ENCODE assay signal across 7 mouse cellular contexts in genomic region chr10:22140665-22141280, GRCm38 (mm10). TPM values are rescaled to one million over a fixed set of nuclear protein-coding genes. Genes with fewer than 3 reads are reported as not detected.
A peak's percentile ranks its signal among the peaks of the same experiment; 100 is the strongest.
DNase-seq lines count a peak whose midpoint lies in the region; ATAC-seq and TF ChIP-seq lines count a peak whose summit lies in the region.

No protein-coding gene starts in this region.

- H3K4me2 ChIP-seq in intestine, postnatal 0 days (replicated peaks; ENCODE audit: low read depth): peak overlapping the region; percentile 68
- peak overlapping the region; percentile 73 for H3K4me2 ChIP-seq in limb, embryonic 13.5 days (replicated peaks)
- H3K4me2 ChIP-seq in midbrain, embryonic 14.5 days (ENCODE audit: low read length): peak overlapping the region; percentile 60

- no peak overlapping the region for H3K27ac ChIP-seq in intestine, postnatal 0 days (ENCODE audit: low read depth, low read length)
- no peak overlapping the region for H3K27ac ChIP-seq in limb, embryonic 13.5 days
- no peak overlapping the region for H3K27ac ChIP-seq in midbrain, embryonic 14.5 days (replicated peaks; ENCODE audit: low read depth, low read length)

- peak overlapping the region; percentile 28; the same call in 1 of the 2 replicates for H3K4me3 ChIP-seq in intestine, postnatal 0 days (ENCODE audit: low read depth, low read length)
- peak overlapping the region; percentile 49 for H3K4me3 ChIP-seq in limb, embryonic 13.5 days
- H3K4me3 ChIP-seq in midbrain, embryonic 14.5 days (replicated peaks; ENCODE audit: low read depth, low read length): peak overlapping the region; percentile 39

- WGBS in intestine, postnatal 0 days: 2% methylated on average over 19 of the region's 19 CpGs
- whole genome bisulfite sequencing in limb, embryonic 13.5 days: 2% methylated on average over 19 of the region's 19 CpGs
- WGBS in midbrain, embryonic 14.5 days: 1% methylated on average over 19 of the region's 19 CpGs

- peak; percentile 67 for DNase-seq in adrenal gland, adult 8-10 months
- peak; percentile 91 for DNase-seq in embryo, embryonic 10.5 days (ENCODE audit: low spot score)
- DNase-seq in midbrain, embryonic 14.5 days: peak; percentile 86
- peak; percentile 40 to 43 for DNase-seq in spleen, postnatal 36 days (ENCODE audit: low spot score in 2 of 2)

- no peaks in the 10 kb centered on the region for H3K27me3 ChIP-seq in intestine, postnatal 0 days (replicated peaks; ENCODE audit: control insufficient read depth, insufficient read depth, low read length)
- H3K27me3 ChIP-seq in limb, embryonic 13.5 days: no peaks in the 10 kb centered on the region
- H3K27me3 ChIP-seq in midbrain, embryonic 14.5 days (ENCODE audit: control insufficient read depth, insufficient read depth, low read length): no peaks in the 10 kb centered on the region

- ATAC-seq in granulocyte monocyte progenitor cell, adult 5-6 weeks (replicated peaks; ENCODE audit: poor library complexity, severe bottlenecking): peak; percentile 52
- ATAC-seq in intestine, postnatal 0 days: no peak
- ATAC-seq in limb, embryonic 13.5 days (ENCODE audit: low FRiP score, low read depth): peak; percentile 54; the same call in 1 of the 2 replicates
- peak; percentile 63 for ATAC-seq in midbrain, embryonic 14.5 days (ENCODE audit: low FRiP score, low TSS enrichment)

- no peak overlapping the region for H3K9ac ChIP-seq in intestine, postnatal 0 days (ENCODE audit: low read depth, low read length)
- H3K9ac ChIP-seq in limb, embryonic 13.5 days: peak overlapping the region; percentile 70
- peak overlapping the region; percentile 52 for H3K9ac ChIP-seq in midbrain, embryonic 14.5 days (replicated peaks; ENCODE audit: low read length)

- no peaks in the 10 kb centered on the region for H3K36me3 ChIP-seq in intestine, postnatal 0 days (ENCODE audit: control insufficient read depth, insufficient read depth)
- H3K36me3 ChIP-seq in limb, embryonic 13.5 days: no peaks in the 10 kb centered on the region
- H3K36me3 ChIP-seq in midbrain, embryonic 14.5 days (ENCODE audit: control insufficient read depth, insufficient read depth, low read length): no peaks in the 10 kb centered on the region

- TF ChIP-seq CTCF in intestine, postnatal 0 days (IDR thresholded peaks at IDR 0.05; ENCODE audit: low read depth): peak; percentile 83

- no peaks in the 10 kb centered on the region for H3K9me3 ChIP-seq in intestine, postnatal 0 days (ENCODE audit: control insufficient read depth)
- no peaks in the 10 kb centered on the region; the same call in 1 of the 2 replicates for H3K9me3 ChIP-seq in limb, embryonic 13.5 days
- no peaks in the 10 kb centered on the region for H3K9me3 ChIP-seq in midbrain, embryonic 14.5 days (ENCODE audit: control insufficient read depth, low read length)

- H3K4me1 ChIP-seq in intestine, postnatal 0 days (replicated peaks; ENCODE audit: control insufficient read depth, insufficient read depth, low read length): no peaks in the 10 kb centered on the region
- H3K4me1 ChIP-seq in limb, embryonic 13.5 days: no peaks in the 10 kb centered on the region
- no peaks in the 10 kb centered on the region for H3K4me1 ChIP-seq in midbrain, embryonic 14.5 days (ENCODE audit: control insufficient read depth, insufficient read depth, low read length)

RNA-seq across cellular contexts. Expression of gene E030030I06Rik, which starts 8.3 kb away (rescaled TPM):
- 1 to 10 TPM; 3.8 to 8.9 (median 7.0) TPM for total RNA-seq in adrenal gland, adult 8-10 months (2022)
- total RNA-seq in granulocyte monocyte progenitor cell, adult 5-6 weeks (2014; fragmentation: Nextera tagmentation): 3.1 and 16.4 TPM in 2 replicates
- total RNA-seq in granulocyte monocyte progenitor cell, adult 5-6 weeks (2017): 2.9 and 3.1 TPM in 2 replicates
- 17.1 and 25.2 TPM in 2 replicates for polyA plus RNA-seq in intestine, postnatal 0 days (2015; fragmentation: Nextera tagmentation; extraction: Ambion mirVana)
- polyA plus RNA-seq in limb, embryonic 13.5 days (2015; fragmentation: Nextera tagmentation; extraction: Ambion mirVana): 18.1 and 18.9 TPM in 2 replicates
- 1.8 and 3.6 TPM in 2 replicates for polyA plus RNA-seq in midbrain, embryonic 14.5 days (2014; fragmentation: Nextera tagmentation; extraction: Ambion mirVana)

RNA-seq across cellular contexts. Expression of gene Raet1e, which starts 17.6 kb away (rescaled TPM):
- 1 to 10 TPM in 2 of 4 experiments, not detected in 2; 2.4 to 3.8 TPM for total RNA-seq in adrenal gland, adult 8-10 months (2022)
- 0.97 TPM in 1 of 2 replicates, not detected in the other for total RNA-seq in granulocyte monocyte progenitor cell, adult 5-6 weeks (2014; fragmentation: Nextera tagmentation)
- 0.65 and 1.5 TPM in 2 replicates for total RNA-seq in granulocyte monocyte progenitor cell, adult 5-6 weeks (2017)
- 1.0 and 1.4 TPM in 2 replicates for polyA plus RNA-seq in intestine, postnatal 0 days (2015; fragmentation: Nextera tagmentation; extraction: Ambion mirVana)
- polyA plus RNA-seq in limb, embryonic 13.5 days (2015; fragmentation: Nextera tagmentation; extraction: Ambion mirVana): 12.0 and 13.0 TPM in 2 replicates
- 0.31 and 1.3 TPM in 2 replicates for polyA plus RNA-seq in midbrain, embryonic 14.5 days (2014; fragmentation: Nextera tagmentation; extraction: Ambion mirVana)

RNA-seq across cellular contexts. Expression of gene H60b, which starts 17.6 kb away (rescaled TPM):
- under 1 TPM in 1 of 4 experiments, not detected in 3; 0.38 TPM for total RNA-seq in adrenal gland, adult 8-10 months (2022)
- total RNA-seq in granulocyte monocyte progenitor cell, adult 5-6 weeks (2014; fragmentation: Nextera tagmentation): not detected in 2 replicates
- not detected in 2 replicates for total RNA-seq in granulocyte monocyte progenitor cell, adult 5-6 weeks (2017)
- polyA plus RNA-seq in intestine, postnatal 0 days (2015; fragmentation: Nextera tagmentation; extraction: Ambion mirVana): 0.46 and 0.50 TPM in 2 replicates
- 0.62 and 0.70 TPM in 2 replicates for polyA plus RNA-seq in limb, embryonic 13.5 days (2015; fragmentation: Nextera tagmentation; extraction: Ambion mirVana)
- 0.40 and 0.76 TPM in 2 replicates for polyA plus RNA-seq in midbrain, embryonic 14.5 days (2014; fragmentation: Nextera tagmentation; extraction: Ambion mirVana)
